8 mouse cellular contexts compared by ENCODE assay signal in genomic region chr6:145075548-145076224, GRCm38 (mm10). TPM values are rescaled to one million over a fixed set of nuclear protein-coding genes. Genes with fewer than 3 reads are reported as not detected.
A peak's percentile ranks its signal among the peaks of the same experiment; 100 is the strongest.
DNase-seq lines count a peak whose midpoint lies in the region; ATAC-seq and TF ChIP-seq lines count a peak whose summit lies in the region.

Gene Bcat1 (minus strand): TSS chr6:145076184.

- H3K27ac ChIP-seq in lung, postnatal 0 days (ENCODE audit: low read length): no peak within 1 kb of the TSS
- no peak within 1 kb of the TSS for H3K27ac ChIP-seq in embryonic facial prominence, embryonic 12.5 days
- H3K27ac ChIP-seq in hindbrain, embryonic 12.5 days: no peak within 1 kb of the TSS

- WGBS in lung, postnatal 0 days: under 1% methylated on average over 39 of the region's 39 CpGs
- 0% methylated on average over 39 of the region's 39 CpGs for WGBS in embryonic facial prominence, embryonic 12.5 days
- WGBS in hindbrain, embryonic 12.5 days: under 1% methylated on average over 39 of the region's 39 CpGs

- no peaks in the 10 kb centered on the region for H3K9me3 ChIP-seq in lung, postnatal 0 days (ENCODE audit: low read length)
- H3K9me3 ChIP-seq in embryonic facial prominence, embryonic 12.5 days: no peaks in the 10 kb centered on the region
- H3K9me3 ChIP-seq in hindbrain, embryonic 12.5 days (replicated peaks): no peaks in the 10 kb centered on the region

- no peak for TF ChIP-seq CTCF in lung, postnatal 0 days (IDR thresholded peaks at IDR 0.05)

- peak within 1 kb of the TSS; percentile 25 for H3K4me3 ChIP-seq in lung, postnatal 0 days (ENCODE audit: low read depth, low read length)
- peak within 1 kb of the TSS; percentile 51 for H3K4me3 ChIP-seq in embryonic facial prominence, embryonic 12.5 days
- H3K4me3 ChIP-seq in hindbrain, embryonic 12.5 days: peak within 1 kb of the TSS; percentile 50

- DNase-seq in lung, postnatal 0 days (ENCODE audit: low spot score): no peak
- no peak for DNase-seq in lung, postnatal 36 days
- DNase-seq in T-cell, adult 2 months (ENCODE audit: low spot score): peak; percentile 33
- DNase-seq in left cerebral cortex, postnatal 36 days (ENCODE audit: low spot score in 2 of 2): peak; percentile 15 to 35
- DNase-seq in c-Kit-positive CD71-positive TER-119-positive erythroid progenitor cells, embryonic 14.5 days (ENCODE audit: low spot score): no peak

- peaks cover 8% of the 10 kb centered on the region for H3K4me1 ChIP-seq in lung, postnatal 0 days (ENCODE audit: insufficient read depth, low read depth, low read length)
- no peaks in the 10 kb centered on the region; the same call in 1 of the 2 replicates for H3K4me1 ChIP-seq in embryonic facial prominence, embryonic 12.5 days
- H3K4me1 ChIP-seq in hindbrain, embryonic 12.5 days: peaks cover 8% of the 10 kb centered on the region; the same call in 1 of the 2 replicates

- ATAC-seq in lung, postnatal 0 days: no peak
- peak; percentile 50; the same call in 1 of the 2 replicates for ATAC-seq in embryonic facial prominence, embryonic 12.5 days (ENCODE audit: insufficient number of reproducible peaks, insufficient read depth, low FRiP score, low TSS enrichment)
- peak; percentile 87 for ATAC-seq in hindbrain, embryonic 12.5 days (ENCODE audit: low FRiP score)
- 0 out of 2 replicates have a peak, but pooled peaks have one; percentile 19 for ATAC-seq in monocyte, adult 5-6 weeks (replicated peaks; ENCODE audit: insufficient number of reproducible peaks, low FRiP score, low TSS enrichment, poor library complexity, severe bottlenecking)

- H3K4me2 ChIP-seq in lung, postnatal 0 days (replicated peaks; ENCODE audit: low read depth, low read length): peak within 1 kb of the TSS; percentile 52
- H3K4me2 ChIP-seq in embryonic facial prominence, embryonic 12.5 days (replicated peaks): peak within 1 kb of the TSS; percentile 80
- H3K4me2 ChIP-seq in hindbrain, embryonic 12.5 days (replicated peaks): peak within 1 kb of the TSS; percentile 93

- no peak within 1 kb of the TSS for H3K9ac ChIP-seq in lung, postnatal 0 days (replicated peaks; ENCODE audit: low read depth)
- H3K9ac ChIP-seq in embryonic facial prominence, embryonic 12.5 days: peak within 1 kb of the TSS; percentile 62
- peak within 1 kb of the TSS; percentile 63 for H3K9ac ChIP-seq in hindbrain, embryonic 12.5 days

- no peak for TF ChIP-seq EP300 in lung, postnatal 0 days (IDR thresholded peaks at IDR 0.05)

- H3K36me3 ChIP-seq in lung, postnatal 0 days (ENCODE audit: insufficient read depth, low read length): no peaks in the 10 kb centered on the region
- no peaks in the 10 kb centered on the region for H3K36me3 ChIP-seq in embryonic facial prominence, embryonic 12.5 days
- H3K36me3 ChIP-seq in hindbrain, embryonic 12.5 days: no peaks in the 10 kb centered on the region

- H3K27me3 ChIP-seq in lung, postnatal 0 days (replicated peaks; ENCODE audit: insufficient read depth, low read length): peaks cover 10% of the 10 kb centered on the region
- H3K27me3 ChIP-seq in embryonic facial prominence, embryonic 12.5 days: 0 out of 2 replicates have a peak, but pooled peaks cover 2% of the 10 kb centered on the region
- no peaks in the 10 kb centered on the region for H3K27me3 ChIP-seq in hindbrain, embryonic 12.5 days

- intact Hi-C loops in left cerebral cortex, postnatal 36 days (cut with DNase I): no loop called here

RNA-seq across cellular contexts. Expression of gene Bcat1, which starts in this region (rescaled TPM):
- 0.25 and 0.44 TPM in 2 replicates for polyA plus RNA-seq in lung, postnatal 0 days (2015; fragmentation: Nextera tagmentation; extraction: Ambion mirVana)
- 46.8 and 51.8 TPM in 2 replicates for polyA plus RNA-seq in embryonic facial prominence, embryonic 12.5 days (2016; fragmentation: Nextera tagmentation; extraction: Ambion mirVana)
- polyA plus RNA-seq in hindbrain, embryonic 12.5 days (2016; fragmentation: Nextera tagmentation; extraction: Ambion mirVana): 90.5 and 91.5 TPM in 2 replicates
- 10 to 100 TPM; 81.0 to 83.1 TPM for total RNA-seq in left cerebral cortex, postnatal 36 days (2021)
- not detected in 3 replicates for total RNA-seq in monocyte, adult 5-6 weeks (2017)

Comparison
In these comparisons a context has a peak if more than half of its experiments do, and no peak if none do; other contexts are left out.
1. RNA of gene Bcat1 (total RNA-seq): 81.0 to 83.1 TPM in left cerebral cortex, postnatal 36 days; not detected in monocyte, adult 5-6 weeks; every median in the first group is over 10 times any median in the second.
2. RNA of gene Bcat1 (polyA plus RNA-seq): 90.5 to 91.5 TPM in hindbrain, embryonic 12.5 days and 46.8 to 51.8 TPM in embryonic facial prominence, embryonic 12.5 days; 0.25 to 0.44 TPM in lung, postnatal 0 days; every median in the first group is over 10 times any median in the second.
3. Peak in ATAC-seq in monocyte, adult 5-6 weeks; RNA of the gene not detected or under 1 TPM.
4. DNase-seq: peak in T-cell, adult 2 months (single experiment) and left cerebral cortex, postnatal 36 days (2 of 2); none in lung, postnatal 0 days (single experiment), lung, postnatal 36 days (single experiment) and c-Kit-positive CD71-positive TER-119-positive erythroid progenitor cells, embryonic 14.5 days (single experiment).
5. Peak in every context shown above with its lines, with median percentiles within 50 percentile points of each other: H3K4me2 ChIP-seq and H3K4me3 ChIP-seq.